Mouse (Mus musculus): Measurements from ENCODE around the gene Fgfr2. TPM values are rescaled to one million over a fixed set of nuclear protein-coding genes. Genes with fewer than 3 reads are reported as not detected.

Fgfr2 gene
- polyA plus RNA-seq, 1 experiment: 0.17 TPM

- no peak overlapping the region for H3ac ChIP-seq (ENCODE audit: control insufficient read depth, insufficient read length)
- no peak overlapping the region for H3K4me3 ChIP-seq
- TF ChIP-seq TCF3 (IDR thresholded peaks at IDR 0.05; ENCODE audit: insufficient read length, low read depth) (no peak), REST (IDR thresholded peaks at IDR 0.05; ENCODE audit: insufficient read depth, insufficient read length) (no peak), MAX (IDR thresholded peaks at IDR 0.05; ENCODE audit: low read depth) (no peak), SRF (IDR thresholded peaks at IDR 0.05; ENCODE audit: control insufficient read depth, insufficient read length, low read depth) (no peak), E2F4 (IDR thresholded peaks at IDR 0.05; ENCODE audit: insufficient read depth) (no peak), USF1 (IDR thresholded peaks at IDR 0.05; ENCODE audit: low read depth) (no peak), MYOG (IDR thresholded peaks at IDR 0.05; ENCODE audit: control insufficient read depth in 1 of 3, insufficient read depth in 1 of 3, insufficient read length in 2 of 3, low read depth in 2 of 3) (no peak), TCF12 (IDR thresholded peaks at IDR 0.05; ENCODE audit: insufficient read depth, poor library complexity, severe bottlenecking) (no peak), POLR2AphosphoS2 (IDR thresholded peaks at IDR 0.05; ENCODE audit: insufficient read length, low read depth) (no peak), MYOD1 (IDR thresholded peaks at IDR 0.05; ENCODE audit: control insufficient read depth in 1 of 3, insufficient read length in 2 of 3, low read depth in 2 of 3) (no peak), POLR2A (IDR thresholded peaks at IDR 0.05; ENCODE audit: insufficient read length, low read depth) (no peak), CEBPB (IDR thresholded peaks at IDR 0.05; ENCODE audit: insufficient read depth, poor library complexity, severe bottlenecking) (no peak)
- H3K36me3 ChIP-seq (ENCODE audit: control insufficient read depth, insufficient read depth): peaks cover 5% of the 10 kb centered on the region
- H3K27me3 ChIP-seq (ENCODE audit: control insufficient read depth, insufficient read depth, insufficient read length): no peaks in the 10 kb centered on the region
- H3K4me2 ChIP-seq (ENCODE audit: low read depth): no peak overlapping the region
- peaks cover 37% of the 10 kb centered on the region for H3K79me2 ChIP-seq (ENCODE audit: control insufficient read depth, insufficient read depth)
Observed at GRCm38 (mm10) chr7:133066776-133067175, 56.4 kb downstream of the Fgfr2 start.

- TF ChIP-seq REST (IDR thresholded peaks at IDR 0.05; ENCODE audit: insufficient read depth, insufficient read length) (no peak), TCF12 (IDR thresholded peaks at IDR 0.05; ENCODE audit: insufficient read depth, poor library complexity, severe bottlenecking) (no peak), TCF3 (IDR thresholded peaks at IDR 0.05; ENCODE audit: insufficient read length, low read depth) (no peak), POLR2A (IDR thresholded peaks at IDR 0.05; ENCODE audit: insufficient read length, low read depth) (no peak), MYOD1 (IDR thresholded peaks at IDR 0.05; ENCODE audit: control insufficient read depth in 1 of 3, insufficient read length in 2 of 3, low read depth in 2 of 3) (no peak), POLR2AphosphoS2 (IDR thresholded peaks at IDR 0.05; ENCODE audit: insufficient read length, low read depth) (no peak)
- Histone ChIP-seq H3K79me2 (ENCODE audit: control insufficient read depth, insufficient read depth) (peaks cover 57% of the 10 kb centered on the region), H3ac (ENCODE audit: control insufficient read depth, insufficient read length) (no peak overlapping the region), H3K4me2 (ENCODE audit: low read depth) (no peak overlapping the region), H3K4me3 (no peak overlapping the region), H3K36me3 (ENCODE audit: control insufficient read depth, insufficient read depth) (no peaks in the 10 kb centered on the region), H3K27me3 (ENCODE audit: control insufficient read depth, insufficient read depth, insufficient read length) (no peaks in the 10 kb centered on the region)
Observed at GRCm38 (mm10) chr7:133062055-133062454, 61.1 kb downstream of the Fgfr2 start.

GRCm38 (mm10) chr7:133060170-133060569, 63.0 kb downstream of the Fgfr2 start:
- Histone ChIP-seq H3ac (ENCODE audit: control insufficient read depth, insufficient read length) (no peak overlapping the region), H3K79me2 (ENCODE audit: control insufficient read depth, insufficient read depth) (peaks cover 55% of the 10 kb centered on the region), H3K27me3 (ENCODE audit: control insufficient read depth, insufficient read depth, insufficient read length) (no peaks in the 10 kb centered on the region), H3K36me3 (ENCODE audit: control insufficient read depth, insufficient read depth) (no peaks in the 10 kb centered on the region), H3K4me2 (ENCODE audit: low read depth) (no peak overlapping the region), H3K4me3 (no peak overlapping the region)
- TF ChIP-seq CEBPB (IDR thresholded peaks at IDR 0.05; ENCODE audit: insufficient read depth, poor library complexity, severe bottlenecking) (no peak), SRF (IDR thresholded peaks at IDR 0.05; ENCODE audit: control insufficient read depth, insufficient read length, low read depth) (no peak), TCF12 (IDR thresholded peaks at IDR 0.05; ENCODE audit: insufficient read depth, poor library complexity, severe bottlenecking) (no peak), POLR2AphosphoS2 (IDR thresholded peaks at IDR 0.05; ENCODE audit: insufficient read length, low read depth) (no peak), REST (IDR thresholded peaks at IDR 0.05; ENCODE audit: insufficient read depth, insufficient read length) (no peak), MYOD1 (IDR thresholded peaks at IDR 0.05; ENCODE audit: control insufficient read depth in 1 of 3, insufficient read length in 2 of 3, low read depth in 2 of 3) (no peak)

- Histone ChIP-seq H3K4me2 (ENCODE audit: low read depth) (no peak overlapping the region), H3K36me3 (ENCODE audit: control insufficient read depth, insufficient read depth) (no peaks in the 10 kb centered on the region), H3K4me3 (no peak overlapping the region), H3ac (ENCODE audit: control insufficient read depth, insufficient read length) (no peak overlapping the region), H3K27me3 (ENCODE audit: control insufficient read depth, insufficient read depth, insufficient read length) (no peaks in the 10 kb centered on the region), H3K79me2 (ENCODE audit: control insufficient read depth, insufficient read depth) (peaks cover 58% of the 10 kb centered on the region)
- TF ChIP-seq MYOD1 (IDR thresholded peaks at IDR 0.05; ENCODE audit: control insufficient read depth in 1 of 3, insufficient read length in 2 of 3, low read depth in 2 of 3) (no peak), CEBPB (IDR thresholded peaks at IDR 0.05; ENCODE audit: insufficient read depth, poor library complexity, severe bottlenecking) (no peak), MYOG (IDR thresholded peaks at IDR 0.05; ENCODE audit: control insufficient read depth in 1 of 3, insufficient read depth in 1 of 3, insufficient read length in 2 of 3, low read depth in 2 of 3) (no peak), MAX (IDR thresholded peaks at IDR 0.05; ENCODE audit: low read depth) (no peak), TCF12 (IDR thresholded peaks at IDR 0.05; ENCODE audit: insufficient read depth, poor library complexity, severe bottlenecking) (no peak), REST (IDR thresholded peaks at IDR 0.05; ENCODE audit: insufficient read depth, insufficient read length) (no peak), POLR2AphosphoS2 (IDR thresholded peaks at IDR 0.05; ENCODE audit: insufficient read length, low read depth) (no peak), SRF (IDR thresholded peaks at IDR 0.05; ENCODE audit: control insufficient read depth, insufficient read length, low read depth) (no peak)
Observed at GRCm38 (mm10) chr7:133059517-133060104, 63.5 kb downstream of the Fgfr2 start.

- Histone ChIP-seq H3K4me2 (ENCODE audit: low read depth) (no peak overlapping the region), H3K79me2 (ENCODE audit: control insufficient read depth, insufficient read depth) (peaks cover 59% of the 10 kb centered on the region), H3K27me3 (ENCODE audit: control insufficient read depth, insufficient read depth, insufficient read length) (no peaks in the 10 kb centered on the region), H3ac (ENCODE audit: control insufficient read depth, insufficient read length) (no peak overlapping the region), H3K36me3 (ENCODE audit: control insufficient read depth, insufficient read depth) (no peaks in the 10 kb centered on the region), H3K4me3 (no peak overlapping the region)
- no peak for TF ChIP-seq MYOD1 (IDR thresholded peaks at IDR 0.05; ENCODE audit: control insufficient read depth in 1 of 3, insufficient read length in 2 of 3, low read depth in 2 of 3)
- TF ChIP-seq E2F4 (IDR thresholded peaks at IDR 0.05; ENCODE audit: insufficient read depth): no peak
Observed at GRCm38 (mm10) chr7:133059150-133059509, 64.0 kb downstream of the Fgfr2 start.
